Mouse (Mus musculus): ENCODE results near the gene 1700013G24Rik. TPM values are rescaled to one million over a fixed set of nuclear protein-coding genes. Genes with fewer than 3 reads are reported as not detected.

Gene 1700013G24Rik
- total RNA-seq, 2 experiments from 2014 or later: not detected

GRCm38 (mm10) chr4:137473701-137474388, 20.8 kb downstream of the 1700013G24Rik start:
- DNase-seq (ENCODE audit: low spot score in 2 of 2): no peak
- intact Hi-C loops (cut with DNase I): no loop called here

GRCm38 (mm10) chr4:137474694-137475093, 21.6 kb downstream of the 1700013G24Rik start:
- intact Hi-C loops (cut with DNase I): no loop called here
- no peak for DNase-seq (ENCODE audit: low spot score in 2 of 2)

GRCm38 (mm10) chr4:137475271-137476050, 22.4 kb downstream of the 1700013G24Rik start:
- intact Hi-C loops (cut with DNase I): no loop called here
- no peak for DNase-seq (ENCODE audit: low spot score in 2 of 2)

GRCm38 (mm10) chr4:137476065-137476760, 23.1 kb downstream of the 1700013G24Rik start:
- DNase-seq (ENCODE audit: low spot score in 2 of 2): peak; percentile 34 to 72

GRCm38 (mm10) chr4:137476761-137477237, 23.7 kb downstream of the 1700013G24Rik start:
- intact Hi-C loops (cut with DNase I): no loop called here
- DNase-seq (ENCODE audit: low spot score in 2 of 2): no peak

More at GRCm38 (mm10) chr4:137476065-137476760, 23.1 kb downstream of the 1700013G24Rik start:
- intact Hi-C loops (cut with DNase I): no loop called here

GRCm38 (mm10) chr4:137477611-137478010, 24.5 kb downstream of the 1700013G24Rik start:
- intact Hi-C loops (cut with DNase I): no loop called here
- DNase-seq (ENCODE audit: low spot score in 2 of 2): no peak

GRCm38 (mm10) chr4:137478306-137478705, 25.2 kb downstream of the 1700013G24Rik start:
- DNase-seq (ENCODE audit: low spot score in 2 of 2): no peak
- intact Hi-C loops (cut with DNase I): no loop called here

- DNase-seq (ENCODE audit: low spot score in 2 of 2): no peak
- intact Hi-C loops (cut with DNase I): no loop called here
These were observed 26.7 kb downstream of the 1700013G24Rik start for GRCm38 (mm10) chr4:137479757-137480156.

- DNase-seq (ENCODE audit: low spot score in 2 of 2): no peak
- intact Hi-C loops (cut with DNase I): no loop called here
These were observed 27.3 kb downstream of the 1700013G24Rik start for GRCm38 (mm10) chr4:137480191-137480992.

- DNase-seq (ENCODE audit: low spot score in 2 of 2): no peak
- intact Hi-C loops (cut with DNase I): no loop called here
These were observed 27.9 kb downstream of the 1700013G24Rik start for GRCm38 (mm10) chr4:137480993-137481340.

- DNase-seq (ENCODE audit: low spot score in 2 of 2): no peak
- intact Hi-C loops (cut with DNase I): no loop called here
These were observed 28.4 kb downstream of the 1700013G24Rik start for GRCm38 (mm10) chr4:137481381-137482030.

GRCm38 (mm10) chr4:137483871-137484270, 30.8 kb downstream of the 1700013G24Rik start:
- DNase-seq (ENCODE audit: low spot score in 2 of 2): no peak
- intact Hi-C loops (cut with DNase I): no loop called here

GRCm38 (mm10) chr4:137484586-137484985, 31.5 kb downstream of the 1700013G24Rik start:
- intact Hi-C loops (cut with DNase I): no loop called here
- no peak for DNase-seq (ENCODE audit: low spot score in 2 of 2)

GRCm38 (mm10) chr4:137485258-137485960, 32.3 kb downstream of the 1700013G24Rik start:
- intact Hi-C loops (cut with DNase I): no loop called here
- no peak for DNase-seq (ENCODE audit: low spot score in 2 of 2)

- intact Hi-C loops (cut with DNase I): no loop called here
- no peak for DNase-seq (ENCODE audit: low spot score in 2 of 2)
These were observed 33.3 kb downstream of the 1700013G24Rik start for GRCm38 (mm10) chr4:137486081-137487014.

GRCm38 (mm10) chr4:137487286-137488000, 34.4 kb downstream of the 1700013G24Rik start:
- intact Hi-C loops (cut with DNase I): no loop called here
- no peak for DNase-seq (ENCODE audit: low spot score in 2 of 2)

- intact Hi-C loops (cut with DNase I): no loop called here
- no peak for DNase-seq (ENCODE audit: low spot score in 2 of 2)
These were observed 35.0 kb downstream of the 1700013G24Rik start for GRCm38 (mm10) chr4:137488038-137488437.
